Mouse (Mus musculus): ENCODE measurements around the gene Acmsd. TPM values are rescaled to one million over a fixed set of nuclear protein-coding genes. Genes with fewer than 3 reads are reported as not detected.

Acmsd gene
- 0.09 TPM in 1 of 2 replicates, not detected in the other for polyA plus RNA-seq (2015; fragmentation: Nextera tagmentation; extraction: Ambion mirVana)

DNA sequence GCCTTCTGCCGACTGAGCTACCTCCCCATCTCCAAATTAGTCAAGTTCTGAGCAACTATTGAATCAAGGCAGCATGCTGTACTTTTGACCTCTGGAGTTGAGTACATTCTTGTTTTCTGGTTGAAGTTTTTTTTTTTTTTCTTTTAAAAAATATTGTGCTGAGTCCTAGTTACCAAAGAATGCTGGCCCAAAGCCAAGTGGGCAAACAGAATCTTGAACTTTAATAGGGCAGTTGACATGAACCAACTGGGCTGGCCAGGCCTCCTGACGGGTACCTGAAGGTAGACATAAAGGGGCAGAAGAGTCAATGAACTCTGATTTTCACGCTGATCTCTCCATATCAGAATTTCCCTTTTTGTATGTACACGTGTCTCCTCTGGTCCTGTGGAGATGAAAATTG lies at the start of gene Acmsd:
Gene Acmsd (plus strand): TSS at position 318 of the 400 bp plus-strand sequence.
- 88% methylated on average over 4 of the region's 4 CpGs for WGBS
- H3K4me1 ChIP-seq = no peaks in the 10 kb centered on the region
- no peak within 1 kb of the TSS for H3K27ac ChIP-seq (replicated peaks)
- no peak within 1 kb of the TSS for H3K9ac ChIP-seq (replicated peaks)
- no peak within 1 kb of the TSS for H3K4me2 ChIP-seq (replicated peaks)
- ATAC-seq (replicated peaks) = no peak
- H3K36me3 ChIP-seq = no peaks in the 10 kb centered on the region
- H3K9me3 ChIP-seq = no peaks in the 10 kb centered on the region
- H3K4me3 ChIP-seq = no peak within 1 kb of the TSS
- no peaks in the 10 kb centered on the region for H3K27me3 ChIP-seq

DNA sequence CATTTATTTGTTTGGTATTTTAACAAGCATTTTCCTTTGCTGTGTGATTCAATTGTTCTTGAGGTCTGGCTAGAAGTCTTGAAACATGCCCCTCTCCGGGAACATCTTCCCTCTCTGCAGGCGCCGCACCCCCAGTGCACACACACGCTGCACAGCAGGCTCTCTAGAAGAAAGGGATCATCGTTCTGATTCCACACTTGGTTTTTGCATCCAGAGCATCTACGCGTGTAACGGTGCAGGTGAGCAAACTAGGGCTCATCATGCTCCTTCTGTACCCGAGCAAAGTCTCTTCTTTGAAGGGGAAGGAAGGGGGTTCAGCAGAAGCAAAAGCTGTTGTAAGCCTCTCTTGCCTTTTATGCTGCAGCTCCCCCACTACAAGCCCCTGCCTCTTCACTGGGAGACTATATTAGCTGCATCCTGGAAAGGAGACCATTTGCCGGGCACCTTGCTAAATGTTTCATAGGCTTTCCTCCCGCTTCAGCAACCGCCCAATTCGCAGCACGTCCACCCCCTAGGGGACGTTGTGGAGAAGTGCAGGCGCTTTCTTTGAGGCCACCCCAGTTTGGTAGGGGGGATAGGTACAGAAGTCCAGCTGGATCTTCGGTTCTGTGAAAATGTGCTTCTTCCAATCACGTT lies 49.6 kb upstream of the Acmsd start, which contains the start of gene Tmem163:
Gene Tmem163 (minus strand): TSS at position 51 of the 636 bp plus-strand sequence.
- H3K36me3 ChIP-seq = no peaks in the 10 kb centered on the region

DNA sequence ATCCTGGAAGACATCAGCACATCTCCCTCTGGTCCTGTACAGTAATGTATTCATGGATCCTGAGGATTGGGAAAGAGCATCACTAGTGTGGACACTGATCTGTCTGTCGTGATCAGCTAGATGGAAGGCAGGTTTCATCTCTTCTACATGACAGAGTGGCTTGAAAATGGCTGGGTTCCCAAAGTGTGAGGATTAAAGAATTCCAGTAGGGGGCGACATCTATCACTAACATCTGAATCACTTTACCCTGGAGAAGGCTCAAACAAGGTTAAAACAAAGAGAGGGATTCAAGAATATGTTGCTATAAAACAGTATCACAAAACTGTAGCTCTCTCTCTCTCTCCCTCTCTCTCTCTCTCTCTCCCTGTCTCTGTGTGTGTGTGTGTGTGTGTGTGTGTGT lies 32.7 kb upstream of the Acmsd start:
- H3K36me3 ChIP-seq = no peaks in the 10 kb centered on the region
- no peaks in the 10 kb centered on the region for H3K27me3 ChIP-seq
- H3K9ac ChIP-seq (replicated peaks) = no peak overlapping the region
- no peak overlapping the region for H3K27ac ChIP-seq (replicated peaks)
- 26% methylated on average over 2 of the region's 2 CpGs for WGBS
- no peaks in the 10 kb centered on the region for H3K9me3 ChIP-seq
- H3K4me2 ChIP-seq (replicated peaks) = no peak overlapping the region
- ATAC-seq (replicated peaks) = no peak; the same call in 1 of the 2 replicates
- no peak overlapping the region for H3K4me3 ChIP-seq
- H3K4me1 ChIP-seq = no peaks in the 10 kb centered on the region

More for the DNA sequence above, 49.6 kb upstream of the Acmsd start, which contains the start of gene Tmem163:
- ATAC-seq (replicated peaks) = no peak
- Histone ChIP-seq H3K27ac (replicated peaks) (no peak within 1 kb of the TSS), H3K9ac (replicated peaks) (no peak within 1 kb of the TSS), H3K4me1 (peaks cover 28% of the 10 kb centered on the region), H3K27me3 (peaks cover 18% of the 10 kb centered on the region; the same call in 1 of the 2 replicates), H3K9me3 (no peaks in the 10 kb centered on the region), H3K4me3 (peak within 1 kb of the TSS; percentile 52), H3K4me2 (replicated peaks) (peak within 1 kb of the TSS; percentile 94)
- 8% methylated on average over 18 of the region's 18 CpGs for WGBS

DNA sequence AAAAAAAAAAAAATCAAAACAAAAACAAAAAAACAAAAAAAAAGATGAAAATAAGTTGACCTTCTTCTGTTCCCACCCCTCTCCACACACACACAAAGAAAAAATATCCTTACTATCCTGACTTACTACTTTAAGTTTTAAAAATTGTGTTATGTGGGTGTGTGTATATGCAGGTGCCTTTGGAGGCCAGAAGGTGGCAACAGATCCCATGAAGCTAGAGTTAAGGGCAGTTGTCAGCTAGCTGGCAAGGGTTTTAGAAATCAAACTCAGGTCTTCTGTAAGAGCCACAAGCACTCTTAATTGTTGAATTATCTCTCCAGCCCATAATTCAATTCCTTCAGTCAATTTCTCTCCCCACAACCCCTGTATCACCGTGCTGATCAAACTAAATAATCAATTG lies 27.0 kb upstream of the Acmsd start:
- H3K4me3 ChIP-seq = no peak overlapping the region
- no peaks in the 10 kb centered on the region for H3K9me3 ChIP-seq
- WGBS = 81% methylated on average over 1 of the region's 1 CpGs
- H3K4me1 ChIP-seq = no peaks in the 10 kb centered on the region
- no peaks in the 10 kb centered on the region for H3K36me3 ChIP-seq
- no peaks in the 10 kb centered on the region for H3K27me3 ChIP-seq
- H3K27ac ChIP-seq (replicated peaks) = no peak overlapping the region
- H3K4me2 ChIP-seq (replicated peaks) = no peak overlapping the region
- no peak for ATAC-seq (replicated peaks)
- H3K9ac ChIP-seq (replicated peaks) = no peak overlapping the region

DNA sequence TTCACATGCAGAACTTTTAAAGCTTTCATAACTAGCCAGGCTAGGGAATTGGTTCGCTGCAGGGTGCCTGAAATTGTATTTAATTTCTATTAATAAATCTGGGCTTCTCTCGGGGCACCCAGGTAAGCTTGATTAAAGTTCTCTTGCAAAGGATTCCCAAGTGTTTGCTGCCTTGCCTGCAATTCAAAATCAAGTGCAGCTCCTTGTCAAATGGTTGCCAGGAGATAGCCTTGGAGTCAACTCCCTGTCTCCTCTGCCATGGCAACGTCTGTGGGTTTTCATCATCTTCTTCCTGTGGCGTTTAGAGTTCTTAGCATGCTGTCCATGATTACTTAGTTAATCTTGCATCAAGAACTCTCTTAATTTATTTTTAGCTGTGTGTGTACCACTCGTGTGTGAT lies 22.9 kb upstream of the Acmsd start:
- Histone ChIP-seq H3K4me1 (no peaks in the 10 kb centered on the region), H3K4me2 (replicated peaks) (no peak overlapping the region), H3K9ac (replicated peaks) (no peak overlapping the region), H3K27me3 (no peaks in the 10 kb centered on the region), H3K9me3 (no peaks in the 10 kb centered on the region), H3K36me3 (no peaks in the 10 kb centered on the region), H3K27ac (replicated peaks) (no peak overlapping the region), H3K4me3 (no peak overlapping the region)
- 72% methylated on average over 5 of the region's 5 CpGs for WGBS
- ATAC-seq (replicated peaks) = no peak

DNA sequence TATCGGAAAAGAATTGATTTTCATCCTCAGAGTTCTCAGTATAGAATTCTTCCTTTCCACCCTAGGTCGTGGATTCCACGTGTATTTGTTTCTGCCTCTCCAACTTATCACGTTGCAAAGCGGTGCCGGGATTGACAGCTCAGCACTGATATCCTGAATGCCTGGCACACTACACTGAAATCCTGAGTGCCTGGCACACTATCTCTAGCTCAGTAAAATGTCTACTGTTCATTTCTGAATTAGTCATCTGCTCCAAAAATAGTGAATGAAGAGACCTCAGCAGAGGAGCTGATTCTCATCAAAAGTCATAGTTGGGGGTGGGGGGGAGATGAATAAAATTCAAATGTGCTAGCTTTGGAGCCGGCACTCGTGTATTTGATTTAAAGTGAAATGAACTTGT lies 12.8 kb upstream of the Acmsd start:
- H3K4me1 ChIP-seq = no peaks in the 10 kb centered on the region
- ATAC-seq (replicated peaks) = no peak
- no peak overlapping the region for H3K9ac ChIP-seq (replicated peaks)
- H3K4me3 ChIP-seq = no peak overlapping the region
- no peaks in the 10 kb centered on the region for H3K36me3 ChIP-seq
- H3K27ac ChIP-seq (replicated peaks) = no peak overlapping the region
- no peaks in the 10 kb centered on the region for H3K9me3 ChIP-seq
- H3K4me2 ChIP-seq (replicated peaks) = no peak overlapping the region
- no peaks in the 10 kb centered on the region for H3K27me3 ChIP-seq
- 77% methylated on average over 8 of the region's 8 CpGs for WGBS

DNA sequence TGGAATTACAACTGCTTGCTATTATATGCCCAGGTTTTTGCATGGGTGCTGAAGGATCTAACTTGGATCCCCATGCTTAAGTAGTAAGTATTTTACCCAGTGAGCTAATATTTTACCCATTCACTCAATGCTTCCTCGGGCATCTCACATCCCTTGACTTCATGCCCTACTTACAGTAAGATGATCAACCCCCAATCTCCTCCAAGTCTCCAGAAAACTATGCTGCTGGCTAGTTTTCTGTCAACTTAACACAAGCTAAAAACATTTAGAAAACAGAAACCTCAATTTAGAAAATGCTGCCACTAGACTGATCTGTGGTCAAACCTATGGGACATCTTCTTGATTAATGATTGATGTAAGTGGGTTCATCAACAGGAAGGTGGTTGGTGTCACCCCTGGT lies 10.9 kb upstream of the Acmsd start:
- Histone ChIP-seq H3K27me3 (no peaks in the 10 kb centered on the region), H3K4me3 (no peak overlapping the region), H3K9me3 (no peaks in the 10 kb centered on the region), H3K9ac (replicated peaks) (no peak overlapping the region), H3K4me2 (replicated peaks) (no peak overlapping the region), H3K36me3 (no peaks in the 10 kb centered on the region), H3K4me1 (no peaks in the 10 kb centered on the region), H3K27ac (replicated peaks) (no peak overlapping the region)
- WGBS = 94% methylated on average over 1 of the region's 1 CpGs
- ATAC-seq (replicated peaks) = no peak

DNA sequence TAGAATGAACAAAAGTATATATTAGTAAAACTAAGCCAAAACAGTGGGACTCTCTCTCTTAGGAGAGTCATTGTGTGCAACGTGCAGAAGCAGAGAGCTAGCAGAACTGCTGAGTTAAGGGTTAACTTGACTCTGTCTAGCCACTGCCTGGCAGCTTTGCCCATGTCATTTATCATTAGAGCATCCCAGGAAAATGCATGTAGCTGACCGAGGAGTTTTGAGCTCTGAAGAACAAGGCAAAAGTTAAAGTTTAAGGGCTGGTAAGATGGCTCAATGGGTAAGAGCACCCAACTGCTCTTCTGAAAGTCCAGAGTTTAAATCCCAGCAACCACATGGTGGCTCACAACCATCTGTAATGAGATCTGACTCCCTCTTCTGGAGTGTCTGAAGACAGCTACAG lies 5.6 kb upstream of the Acmsd start:
- no peaks in the 10 kb centered on the region for H3K9me3 ChIP-seq
- no peaks in the 10 kb centered on the region for H3K4me1 ChIP-seq
- no peaks in the 10 kb centered on the region for H3K27me3 ChIP-seq
- 63% methylated on average over 2 of the region's 2 CpGs for WGBS
- H3K36me3 ChIP-seq = no peaks in the 10 kb centered on the region
- no peak overlapping the region for H3K4me3 ChIP-seq
- no peak overlapping the region for H3K27ac ChIP-seq (replicated peaks)
- no peak overlapping the region for H3K9ac ChIP-seq (replicated peaks)
- ATAC-seq (replicated peaks) = no peak
- no peak overlapping the region for H3K4me2 ChIP-seq (replicated peaks)

DNA sequence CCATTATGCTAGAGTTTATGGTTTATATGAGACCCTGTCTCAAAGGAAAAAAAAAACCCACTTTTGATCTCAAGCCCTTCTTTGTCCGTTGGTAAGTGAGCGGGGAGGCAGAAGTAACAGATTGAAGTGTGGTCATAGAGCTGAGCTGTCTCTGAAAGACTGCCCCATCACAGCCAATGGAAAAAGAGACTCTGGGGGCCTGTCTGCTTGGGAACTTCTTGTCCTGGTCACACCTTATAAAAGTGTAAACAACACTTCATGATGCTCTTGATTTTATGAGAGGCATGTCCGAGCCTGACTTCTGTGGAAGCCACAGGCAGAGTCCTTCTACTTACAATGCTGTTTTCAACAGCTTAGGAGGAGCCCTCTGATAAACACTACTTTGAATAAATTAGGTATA lies 1.9 kb downstream of the Acmsd start:
- Histone ChIP-seq H3K4me1 (no peaks in the 10 kb centered on the region), H3K4me3 (no peak overlapping the region), H3K4me2 (replicated peaks) (no peak overlapping the region), H3K9me3 (no peaks in the 10 kb centered on the region), H3K27ac (replicated peaks) (no peak overlapping the region), H3K36me3 (no peaks in the 10 kb centered on the region), H3K27me3 (no peaks in the 10 kb centered on the region), H3K9ac (replicated peaks) (no peak overlapping the region)
- no peak for ATAC-seq (replicated peaks)
- 52% methylated on average over 3 of the region's 3 CpGs for WGBS

DNA sequence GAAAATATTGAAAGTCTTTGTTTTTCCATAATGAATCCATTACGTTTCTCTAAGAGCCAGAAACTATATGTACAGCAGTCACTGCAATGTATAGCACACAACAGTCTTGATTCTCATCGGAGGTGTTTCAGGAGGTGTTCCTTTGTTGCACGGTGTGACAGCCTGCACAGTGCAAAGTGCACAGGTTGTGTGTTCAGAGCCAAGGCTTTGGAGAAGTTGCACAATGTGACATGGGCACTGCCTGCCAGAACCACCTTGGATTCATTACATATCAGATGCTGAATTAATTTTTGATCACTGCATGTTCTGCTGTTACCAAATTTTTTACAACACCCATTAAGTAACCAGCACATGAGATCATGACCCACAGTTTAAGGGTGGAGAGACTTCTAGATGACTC lies 3.2 kb downstream of the Acmsd start:
- Histone ChIP-seq H3K27me3 (no peaks in the 10 kb centered on the region), H3K9ac (replicated peaks) (no peak overlapping the region), H3K4me1 (no peaks in the 10 kb centered on the region), H3K4me2 (replicated peaks) (no peak overlapping the region), H3K4me3 (no peak overlapping the region), H3K27ac (replicated peaks) (no peak overlapping the region), H3K9me3 (no peaks in the 10 kb centered on the region), H3K36me3 (no peaks in the 10 kb centered on the region)
- no peak for ATAC-seq (replicated peaks)
- WGBS = 93% methylated on average over 3 of the region's 3 CpGs

DNA sequence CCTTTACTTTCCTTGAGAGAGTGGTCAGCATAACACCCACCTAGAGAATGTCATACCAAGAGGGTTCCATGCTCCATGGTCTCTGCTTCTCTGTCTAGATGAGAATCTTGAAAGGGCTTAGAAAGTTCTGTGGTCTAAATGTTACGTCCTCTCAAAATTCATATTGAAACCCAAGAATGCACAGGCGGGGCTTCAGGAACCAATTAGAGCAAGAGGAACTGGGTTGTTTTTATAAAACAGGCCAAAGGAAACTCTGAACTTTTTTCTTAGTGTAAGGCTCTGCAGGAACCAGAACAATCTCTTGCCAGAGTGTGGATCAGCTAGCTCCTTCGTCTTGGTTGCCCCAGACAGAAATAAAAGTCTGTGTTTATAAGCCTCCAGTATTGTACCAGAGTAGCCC lies 3.6 kb downstream of the Acmsd start:
- no peaks in the 10 kb centered on the region for H3K27me3 ChIP-seq
- no peak overlapping the region for H3K9ac ChIP-seq (replicated peaks)
- no peaks in the 10 kb centered on the region for H3K36me3 ChIP-seq
- ATAC-seq (replicated peaks) = no peak
- no peaks in the 10 kb centered on the region for H3K9me3 ChIP-seq
- 80% methylated on average over 3 of the region's 3 CpGs for WGBS
- H3K27ac ChIP-seq (replicated peaks) = no peak overlapping the region
- H3K4me3 ChIP-seq = no peak overlapping the region
- no peaks in the 10 kb centered on the region for H3K4me1 ChIP-seq
- H3K4me2 ChIP-seq (replicated peaks) = no peak overlapping the region

DNA sequence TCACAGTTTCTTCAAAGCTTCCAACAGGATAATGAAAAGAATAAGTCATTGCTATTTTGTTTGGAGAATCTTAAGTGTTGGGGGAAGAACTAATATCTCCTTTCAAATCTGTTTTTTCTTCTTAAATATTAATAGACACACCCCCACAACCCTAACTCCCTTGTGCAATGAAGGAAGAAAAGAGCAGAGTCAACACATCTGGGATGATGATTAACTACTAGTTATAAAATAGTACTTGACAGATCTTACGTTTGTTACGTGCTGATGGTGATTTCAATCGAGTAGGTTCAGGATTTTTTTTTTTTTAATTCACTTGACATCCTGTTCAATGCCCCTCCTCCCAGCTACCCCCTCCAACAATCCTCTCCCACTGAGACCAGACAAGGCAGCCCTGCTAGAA lies 6.1 kb downstream of the Acmsd start:
- Histone ChIP-seq H3K27me3 (no peaks in the 10 kb centered on the region), H3K4me1 (no peaks in the 10 kb centered on the region), H3K9me3 (no peaks in the 10 kb centered on the region), H3K4me3 (no peak overlapping the region), H3K27ac (replicated peaks) (no peak overlapping the region), H3K4me2 (replicated peaks) (no peak overlapping the region), H3K36me3 (no peaks in the 10 kb centered on the region), H3K9ac (replicated peaks) (no peak overlapping the region)
- ATAC-seq (replicated peaks) = no peak
- 80% methylated on average over 3 of the region's 3 CpGs for whole genome bisulfite sequencing
